Mouse (Mus musculus) liver, embryonic 14.5 days (tissue): Measurements from ENCODE around the gene Lrrfip2.

Experiments
- CTCF ChIP-seq: IDR thresholded peaks from 2 replicates; pipeline ENCODE4 v1.5.1; 2016; ENCODE audit warnings: antibody characterized with exemption, low read depth, control low read depth
- EP300 ChIP-seq: IDR thresholded peaks from 2 replicates; pipeline ENCODE4 v1.6.1; 2016; ENCODE audit warnings: antibody characterized with exemption, low read depth

GRCm38 (mm10) chr9:111117126-111117642 lies at the start of gene Lrrfip2:
- TF ChIP-seq CTCF (no peak), EP300 (no peak)
